In the genomic region with DNA sequence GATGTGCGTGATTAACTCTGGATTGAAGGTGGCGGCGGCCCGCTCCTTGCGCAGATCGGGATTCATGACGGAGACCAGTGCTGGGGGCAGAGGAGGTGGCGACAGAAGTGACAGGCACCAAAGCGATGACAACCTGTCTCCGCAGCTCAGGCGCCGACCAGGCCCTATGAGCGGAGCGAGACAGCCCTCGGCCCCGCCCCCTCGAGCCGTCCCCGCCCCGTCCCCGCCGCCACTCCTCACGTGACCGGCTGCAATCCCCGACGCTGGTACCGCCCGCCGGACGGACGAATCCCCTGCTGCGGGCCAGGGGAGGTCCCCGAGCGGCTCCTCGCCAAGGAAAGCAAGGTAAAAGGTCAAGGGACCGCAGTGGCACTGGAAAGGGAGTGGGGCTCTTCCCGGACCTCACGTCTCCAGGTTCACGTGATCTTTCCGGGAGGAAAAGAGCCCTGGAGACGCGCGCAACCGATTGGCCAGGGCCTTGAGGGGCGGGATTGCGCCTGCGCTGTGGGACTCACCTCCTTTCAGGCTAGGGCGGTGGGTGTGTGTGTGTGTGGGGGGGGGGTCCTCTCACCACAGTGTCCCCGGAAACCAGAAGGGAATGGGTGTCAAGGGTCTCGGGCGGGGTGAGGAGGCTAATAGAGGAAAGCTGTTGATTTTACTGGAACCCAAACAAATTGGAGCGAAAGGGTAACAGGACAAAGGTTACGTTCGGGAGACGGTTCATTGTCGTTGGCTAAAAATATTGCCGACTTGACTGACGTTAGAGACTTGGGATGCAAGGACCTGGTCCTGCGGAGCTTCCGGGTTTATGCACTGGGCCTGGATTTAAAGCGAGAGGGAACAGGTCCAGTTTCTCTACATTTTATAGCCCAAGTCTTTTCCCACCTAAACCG, we compare ENCODE assay signal across 8 mouse cellular contexts. TPM values are rescaled to one million over a fixed set of nuclear protein-coding genes. Genes with fewer than 3 reads are reported as not detected.
DNase-seq lines count a peak whose midpoint lies in the region; ATAC-seq and TF ChIP-seq lines count a peak whose summit lies in the region.

A gene (plus strand): TSS at position 217 of the 893 bp plus-strand sequence.
A gene (minus strand): TSS at position 407 of the 893 bp plus-strand sequence.

- H3K9me3 ChIP-seq in E14TG2a.4 (ENCODE audit: low read length), result no peaks in the 10 kb centered on the region
- H3K9me3 ChIP-seq in forebrain, embryonic 12.5 days, result no peaks in the 10 kb centered on the region
- no peaks in the 10 kb centered on the region for H3K9me3 ChIP-seq in heart, postnatal 0 days (replicated peaks; ENCODE audit: control insufficient read depth, low read length)
- no peaks in the 10 kb centered on the region for H3K9me3 ChIP-seq in liver, embryonic 16.5 days (replicated peaks; ENCODE audit: control insufficient read depth, low read length)
- no peaks in the 10 kb centered on the region for H3K9me3 ChIP-seq in neural tube, embryonic 13.5 days

- TF ChIP-seq EP300 in heart, postnatal 0 days (IDR thresholded peaks at IDR 0.05; ENCODE audit: low read depth), result peak; percentile 99

- under 1% methylated on average over 62 of the region's 62 CpGs for WGBS in forebrain, embryonic 12.5 days
- under 1% methylated on average over 56 of the region's 62 CpGs for WGBS in heart, postnatal 0 days
- under 1% methylated on average over 62 of the region's 62 CpGs for WGBS in liver, embryonic 16.5 days (ENCODE audit: insufficient replicate concordance)
- WGBS in neural tube, embryonic 13.5 days, result under 1% methylated on average over 62 of the region's 62 CpGs

- H3K27me3 ChIP-seq in E14TG2a.4 (ENCODE audit: insufficient read depth, low read length), result no peaks in the 10 kb centered on the region
- H3K27me3 ChIP-seq in forebrain, embryonic 12.5 days, result no peaks in the 10 kb centered on the region
- H3K27me3 ChIP-seq in heart, postnatal 0 days (ENCODE audit: control insufficient read depth, insufficient read depth, low read length), result no peaks in the 10 kb centered on the region
- H3K27me3 ChIP-seq in liver, embryonic 16.5 days (ENCODE audit: control insufficient read depth, insufficient read depth, low read depth, low read length), result no peaks in the 10 kb centered on the region
- H3K27me3 ChIP-seq in neural tube, embryonic 13.5 days, result no peaks in the 10 kb centered on the region
- no peaks in the 10 kb centered on the region for H3K27me3 ChIP-seq in testis, adult 2 months (ENCODE audit: control insufficient read depth, insufficient read depth, low read length)

- ATAC-seq in forebrain, embryonic 12.5 days (ENCODE audit: low FRiP score), result peak; percentile 98
- peak; percentile 96 for ATAC-seq in heart, postnatal 0 days (ENCODE audit: insufficient read depth, low read depth)
- ATAC-seq in liver, embryonic 16.5 days (ENCODE audit: low read depth), result peak; percentile 93
- ATAC-seq in neural tube, embryonic 13.5 days (ENCODE audit: low read depth), result peak; percentile 99

- H3K4me2 ChIP-seq in forebrain, embryonic 12.5 days, result peak within 1 kb of the TSS; percentile 79
- peak within 1 kb of the TSS; percentile 70 for H3K4me2 ChIP-seq in heart, postnatal 0 days (ENCODE audit: low read depth, low read length)
- peak within 1 kb of the TSS; percentile 80 for H3K4me2 ChIP-seq in liver, embryonic 16.5 days (ENCODE audit: low read depth, low read length)
- peak within 1 kb of the TSS; percentile 71 for H3K4me2 ChIP-seq in neural tube, embryonic 13.5 days

- peaks cover 14% of the 10 kb centered on the region for H3K36me3 ChIP-seq in E14TG2a.4 (ENCODE audit: insufficient read depth, low read length)
- H3K36me3 ChIP-seq in forebrain, embryonic 12.5 days (replicated peaks), result peaks cover 12% of the 10 kb centered on the region
- peaks cover 11% of the 10 kb centered on the region; the same call in 1 of the 2 replicates for H3K36me3 ChIP-seq in heart, postnatal 0 days (replicated peaks; ENCODE audit: control insufficient read depth, insufficient read depth, low read length)
- no peaks in the 10 kb centered on the region; the same call in 1 of the 2 replicates for H3K36me3 ChIP-seq in liver, embryonic 16.5 days (ENCODE audit: control insufficient read depth, insufficient read depth)
- H3K36me3 ChIP-seq in neural tube, embryonic 13.5 days, result peaks cover 32% of the 10 kb centered on the region
- H3K36me3 ChIP-seq in testis, adult 2 months (ENCODE audit: control insufficient read depth, insufficient read depth, low read length), result peaks cover 2% of the 10 kb centered on the region; the same call in 1 of the 2 replicates

- peak within 1 kb of the TSS; percentile 68 for H3K9ac ChIP-seq in forebrain, embryonic 12.5 days
- peak within 1 kb of the TSS; percentile 81 for H3K9ac ChIP-seq in heart, postnatal 0 days (replicated peaks; ENCODE audit: low read depth, low read length)
- H3K9ac ChIP-seq in liver, embryonic 16.5 days (ENCODE audit: low read depth, low read length), result peak within 1 kb of the TSS; percentile 80
- peak within 1 kb of the TSS; percentile 88 for H3K9ac ChIP-seq in neural tube, embryonic 13.5 days

- H3K4me3 ChIP-seq in E14TG2a.4 (replicated peaks; ENCODE audit: low read length), result peak within 1 kb of the TSS; percentile 89
- peak within 1 kb of the TSS; percentile 61 for H3K4me3 ChIP-seq in forebrain, embryonic 12.5 days (replicated peaks)
- peak within 1 kb of the TSS; percentile 67 for H3K4me3 ChIP-seq in heart, postnatal 0 days (ENCODE audit: low read depth, low read length)
- H3K4me3 ChIP-seq in liver, embryonic 16.5 days (ENCODE audit: low read depth, low read length), result peak within 1 kb of the TSS; percentile 92
- peak within 1 kb of the TSS; percentile 72 for H3K4me3 ChIP-seq in neural tube, embryonic 13.5 days
- H3K4me3 ChIP-seq in testis, adult 2 months (ENCODE audit: control insufficient read depth, low read depth, low read length), result peak within 1 kb of the TSS; percentile 96

- TF ChIP-seq CTCF in E14TG2a.4 (conservative IDR thresholded peaks at IDR 0.05; ENCODE audit: low read length), result no peak
- TF ChIP-seq CTCF in heart, postnatal 0 days (IDR thresholded peaks at IDR 0.05; ENCODE audit: low read depth), result no peak
- no peak for TF ChIP-seq CTCF in testis, adult 2 months (IDR thresholded peaks at IDR 0.05; ENCODE audit: control insufficient read depth, insufficient read depth, insufficient replicate concordance, low read depth, low read length)

- H3K27ac ChIP-seq in forebrain, embryonic 12.5 days, result peak within 1 kb of the TSS; percentile 90
- H3K27ac ChIP-seq in heart, postnatal 0 days (ENCODE audit: low read depth), result peak within 1 kb of the TSS; percentile 95
- H3K27ac ChIP-seq in liver, embryonic 16.5 days (ENCODE audit: low read length), result peak within 1 kb of the TSS; percentile 90
- H3K27ac ChIP-seq in neural tube, embryonic 13.5 days (replicated peaks), result peak within 1 kb of the TSS; percentile 97
- H3K27ac ChIP-seq in testis, adult 2 months (ENCODE audit: control insufficient read depth, insufficient read depth, low read depth, low read length), result peak within 1 kb of the TSS; percentile 95

- peak; percentile 91 for DNase-seq in c-Kit-positive CD71-positive TER-119-positive erythroid progenitor cells, embryonic 14.5 days (ENCODE audit: low spot score)
- peak; percentile 98 for DNase-seq in heart, postnatal 0 days (ENCODE audit: low spot score)
- DNase-seq in kidney, postnatal 4 days, result peak; percentile 97 to 98

- peak; percentile 68 for TF ChIP-seq POLR2A in testis, adult 2 months (IDR thresholded peaks at IDR 0.05; ENCODE audit: control insufficient read depth, low read depth, low read length)

- H3K4me1 ChIP-seq in E14TG2a.4 (replicated peaks; ENCODE audit: low read depth, low read length), result peaks cover 24% of the 10 kb centered on the region
- peaks cover 16% of the 10 kb centered on the region for H3K4me1 ChIP-seq in forebrain, embryonic 12.5 days
- H3K4me1 ChIP-seq in heart, postnatal 0 days (ENCODE audit: control insufficient read depth, insufficient read depth), result peaks cover 6% of the 10 kb centered on the region
- H3K4me1 ChIP-seq in liver, embryonic 16.5 days (ENCODE audit: control insufficient read depth, low read depth, low read length), result peaks cover 30% of the 10 kb centered on the region
- peaks cover 42% of the 10 kb centered on the region for H3K4me1 ChIP-seq in neural tube, embryonic 13.5 days (replicated peaks)
- H3K4me1 ChIP-seq in testis, adult 2 months (ENCODE audit: control insufficient read depth, insufficient read depth, low read length), result peaks cover 12% of the 10 kb centered on the region

RNA-seq across cellular contexts. Expression of the first gene that starts in this region (rescaled TPM):
- 55.9 and 57.4 TPM in 2 replicates for polyA plus RNA-seq in forebrain, embryonic 12.5 days (2016; fragmentation: Nextera tagmentation; extraction: Ambion mirVana)
- total RNA-seq in heart, postnatal 0 days (2014; rRNA removed; ENCODE audit: low replicate concordance), result 58.4 and 63.6 TPM in 2 replicates
- polyA plus RNA-seq in heart, postnatal 0 days (2015; fragmentation: Nextera tagmentation; extraction: Ambion mirVana), result 64.0 and 68.2 TPM in 2 replicates
- 23.1 and 24.9 TPM in 2 replicates for polyA plus RNA-seq in liver, embryonic 16.5 days (2015; fragmentation: Nextera tagmentation; extraction: Ambion mirVana)
- polyA plus RNA-seq in neural tube, embryonic 13.5 days (2015; fragmentation: Nextera tagmentation; extraction: Ambion mirVana), result 75.2 and 83.0 TPM in 2 replicates
- polyA plus RNA-seq in testis, adult 2 months (2012; rRNA removed), result 17.0 and 17.8 TPM in 2 replicates

RNA-seq across cellular contexts. Expression of the second gene that starts in this region (rescaled TPM):
- polyA plus RNA-seq in forebrain, embryonic 12.5 days (2016; fragmentation: Nextera tagmentation; extraction: Ambion mirVana), result 36.0 and 36.8 TPM in 2 replicates
- total RNA-seq in heart, postnatal 0 days (2014; rRNA removed; ENCODE audit: low replicate concordance), result 64.9 and 65.8 TPM in 2 replicates
- 43.0 and 46.7 TPM in 2 replicates for polyA plus RNA-seq in heart, postnatal 0 days (2015; fragmentation: Nextera tagmentation; extraction: Ambion mirVana)
- 54.7 and 73.7 TPM in 2 replicates for polyA plus RNA-seq in liver, embryonic 16.5 days (2015; fragmentation: Nextera tagmentation; extraction: Ambion mirVana)
- 53.5 and 55.9 TPM in 2 replicates for polyA plus RNA-seq in neural tube, embryonic 13.5 days (2015; fragmentation: Nextera tagmentation; extraction: Ambion mirVana)
- 19.0 and 19.3 TPM in 2 replicates for polyA plus RNA-seq in testis, adult 2 months (2012; rRNA removed)

Comparison
In these comparisons a context has a peak if more than half of its experiments do, and no peak if none do; other contexts are left out.
1. Peak in every context shown above with its lines: DNase-seq, ATAC-seq, H3K4me3 ChIP-seq and H3K27ac ChIP-seq.